Mouse (Mus musculus): ENCODE results near the gene Rpain. TPM values are rescaled to one million over a fixed set of nuclear protein-coding genes. Genes with fewer than 3 reads are reported as not detected.

The Rpain gene
- polyA plus RNA-seq, 1 experiment from 2014 or later: 75.4 TPM

DNA sequence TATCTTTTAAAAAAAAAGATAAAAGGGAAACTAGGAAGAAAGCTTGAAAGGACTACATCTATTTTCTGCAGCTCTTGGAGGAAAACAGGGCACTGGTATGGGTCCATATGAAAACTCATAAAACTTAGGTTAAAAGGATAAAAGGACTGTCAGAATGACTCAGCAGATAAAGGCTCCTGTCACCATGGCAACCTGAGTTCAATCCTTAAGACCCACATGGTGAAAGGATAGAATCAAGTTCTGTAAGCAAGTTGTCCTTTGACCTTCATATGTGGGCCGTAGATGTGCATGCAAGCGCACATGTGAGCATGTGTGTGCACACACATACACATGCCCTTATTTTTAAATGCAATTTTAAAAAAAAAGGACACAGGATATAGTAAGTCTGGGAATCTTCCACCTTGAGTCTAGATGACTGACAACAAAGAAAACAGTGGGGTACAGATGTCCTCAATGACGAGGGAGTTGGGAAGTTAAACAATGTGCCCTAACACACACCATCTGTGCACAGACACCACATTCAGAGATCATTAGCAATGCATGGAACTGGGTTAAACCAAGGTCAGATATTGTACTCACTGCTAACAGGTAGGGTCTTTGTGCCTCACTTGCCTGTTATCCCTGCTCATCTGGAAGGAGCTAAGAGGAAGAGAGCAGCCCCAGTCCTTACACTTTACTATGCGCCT is 5.6 kb upstream of the Rpain start:
- Histone ChIP-seq H3K9ac (ENCODE audit: low read depth, low read length) (no peak overlapping the region), H3K4me2 (ENCODE audit: low read depth, low read length) (no peak overlapping the region), H3K4me1 (ENCODE audit: control insufficient read depth, low read depth, low read length) (peaks cover 11% of the 10 kb centered on the region), H3K36me3 (ENCODE audit: control insufficient read depth, insufficient read depth) (peaks cover 34% of the 10 kb centered on the region), H3K27me3 (ENCODE audit: control insufficient read depth, insufficient read depth, low read depth, low read length) (no peaks in the 10 kb centered on the region), H3K4me3 (ENCODE audit: low read depth, low read length) (no peak overlapping the region), H3K9me3 (replicated peaks; ENCODE audit: control insufficient read depth, low read length) (no peaks in the 10 kb centered on the region), H3K27ac (ENCODE audit: low read length) (no peak overlapping the region)
- no peak for ATAC-seq (ENCODE audit: low read depth)
- 82% methylated on average over 4 of the region's 4 CpGs for WGBS (ENCODE audit: insufficient replicate concordance)

DNA sequence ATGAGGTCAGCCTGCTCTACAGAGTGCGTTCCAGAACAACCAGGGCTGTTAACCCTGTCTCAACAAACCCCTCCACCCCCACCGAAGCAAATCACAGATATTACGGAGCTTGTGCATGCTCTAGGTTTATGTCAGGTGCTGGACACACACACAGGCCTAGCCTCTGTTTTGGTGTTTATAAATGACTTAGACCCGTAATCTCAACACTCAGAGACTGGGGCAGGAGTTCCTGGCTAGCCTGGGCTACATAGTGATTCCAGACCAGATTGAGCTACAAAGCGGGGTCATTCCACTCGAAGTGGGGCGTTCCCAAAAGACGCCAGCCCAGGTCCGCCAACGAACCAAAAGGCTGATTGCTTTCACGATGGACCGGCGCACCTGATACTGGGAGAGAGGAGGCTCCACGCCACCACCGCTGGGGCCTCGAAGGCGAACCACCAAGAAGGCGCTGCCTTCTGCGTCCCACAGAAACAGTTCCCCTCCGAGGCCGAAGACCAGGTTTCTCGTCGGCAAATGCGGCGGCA is 680 bp upstream of the Rpain start:
- no peaks in the 10 kb centered on the region for H3K9me3 ChIP-seq (replicated peaks; ENCODE audit: control insufficient read depth, low read length)
- H3K27ac ChIP-seq (ENCODE audit: low read length): peak overlapping the region; percentile 78
- H3K4me3 ChIP-seq (ENCODE audit: low read depth, low read length): peak overlapping the region; percentile 77
- no peak for ATAC-seq (ENCODE audit: low read depth)
- WGBS (ENCODE audit: insufficient replicate concordance): under 1% methylated on average over 25 of the region's 25 CpGs
- H3K27me3 ChIP-seq (ENCODE audit: control insufficient read depth, insufficient read depth, low read depth, low read length): no peaks in the 10 kb centered on the region
- H3K36me3 ChIP-seq (ENCODE audit: control insufficient read depth, insufficient read depth): peaks cover 47% of the 10 kb centered on the region
- peaks cover 23% of the 10 kb centered on the region for H3K4me1 ChIP-seq (ENCODE audit: control insufficient read depth, low read depth, low read length)
- peak overlapping the region; percentile 84 for H3K9ac ChIP-seq (ENCODE audit: low read depth, low read length)
- peak overlapping the region; percentile 92 for H3K4me2 ChIP-seq (ENCODE audit: low read depth, low read length)

DNA sequence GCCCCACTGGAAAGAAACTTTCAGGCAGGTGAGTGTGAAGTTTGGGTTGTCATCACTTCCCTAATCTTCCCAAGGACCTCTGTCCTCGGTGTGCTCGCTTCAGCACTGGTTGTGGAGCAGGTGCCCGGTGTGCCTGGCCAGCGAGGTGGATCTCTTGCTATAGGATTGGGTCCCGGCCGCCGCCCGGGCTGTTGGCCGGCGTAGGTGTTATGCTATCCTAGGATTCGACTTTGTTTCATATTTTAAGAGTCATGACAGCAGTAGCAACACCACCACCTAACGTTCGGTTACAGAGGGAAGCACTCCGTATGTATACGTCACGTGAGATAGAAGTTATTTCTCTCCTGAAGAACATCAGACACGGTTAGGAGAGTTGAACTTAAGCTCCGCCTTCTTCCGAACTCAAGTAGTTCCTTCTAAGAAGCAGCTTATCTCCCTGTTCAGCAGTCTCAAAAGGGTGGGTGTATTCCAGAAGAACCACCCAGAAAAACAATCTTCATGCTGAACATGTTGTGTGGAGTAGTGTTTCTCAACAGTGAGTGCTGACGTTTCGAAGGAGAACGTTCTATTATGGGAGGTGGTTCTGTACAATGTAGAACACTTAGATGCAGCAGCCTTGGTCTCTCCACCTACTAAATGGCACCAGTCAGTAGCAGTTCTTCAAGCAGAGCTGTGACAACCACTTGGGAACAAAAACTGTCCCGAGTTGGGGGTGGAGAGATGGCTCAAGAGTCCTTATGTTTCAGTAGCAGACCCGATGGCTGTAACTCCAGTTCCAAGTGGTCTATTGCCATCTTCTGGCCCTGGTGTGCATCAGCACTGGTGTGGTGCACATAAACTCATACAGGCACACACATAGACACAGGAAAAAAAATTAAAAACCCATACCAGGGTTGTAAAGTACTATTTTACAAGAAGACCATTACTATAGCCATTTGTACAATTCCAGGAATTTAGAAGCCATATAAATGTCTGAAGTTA is 837 bp downstream of the Rpain start:
- Histone ChIP-seq H3K27me3 (ENCODE audit: control insufficient read depth, insufficient read depth, low read depth, low read length) (no peaks in the 10 kb centered on the region), H3K4me2 (ENCODE audit: low read depth, low read length) (peak overlapping the region; percentile 78), H3K27ac (ENCODE audit: low read length) (peak overlapping the region; percentile 99), H3K36me3 (ENCODE audit: control insufficient read depth, insufficient read depth) (peaks cover 52% of the 10 kb centered on the region), H3K9me3 (replicated peaks; ENCODE audit: control insufficient read depth, low read length) (no peaks in the 10 kb centered on the region), H3K4me3 (ENCODE audit: low read depth, low read length) (peak overlapping the region; percentile 77), H3K9ac (ENCODE audit: low read depth, low read length) (peak overlapping the region; percentile 84), H3K4me1 (ENCODE audit: control insufficient read depth, low read depth, low read length) (peaks cover 25% of the 10 kb centered on the region)
- ATAC-seq (ENCODE audit: low read depth): peak; percentile 59
- WGBS (ENCODE audit: insufficient replicate concordance): 7% methylated on average over 24 of the region's 24 CpGs

DNA sequence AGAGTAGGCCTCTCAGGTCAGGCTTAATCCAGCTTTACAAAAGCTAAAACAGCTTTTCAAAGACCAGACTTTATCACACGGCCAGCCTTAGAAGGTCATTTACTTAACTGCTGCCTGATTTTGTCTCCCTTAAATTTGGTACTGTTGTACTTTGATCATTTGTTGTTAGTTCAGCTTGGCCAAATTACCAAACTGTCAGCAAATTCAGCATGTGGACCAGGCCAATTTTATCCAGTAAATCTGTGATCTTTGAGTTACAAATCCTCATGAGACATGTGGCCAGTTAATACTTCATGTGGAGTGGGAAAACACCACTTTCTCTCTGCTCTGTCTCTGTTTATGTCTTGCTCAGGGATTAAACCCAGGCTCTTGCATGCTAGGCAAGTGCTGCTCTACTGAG is 2.6 kb downstream of the Rpain start:
- Histone ChIP-seq H3K36me3 (ENCODE audit: control insufficient read depth, insufficient read depth) (peaks cover 60% of the 10 kb centered on the region), H3K4me3 (ENCODE audit: low read depth, low read length) (no peak overlapping the region; the same call in 1 of the 2 replicates), H3K27me3 (ENCODE audit: control insufficient read depth, insufficient read depth, low read depth, low read length) (no peaks in the 10 kb centered on the region), H3K9me3 (replicated peaks; ENCODE audit: control insufficient read depth, low read length) (no peaks in the 10 kb centered on the region), H3K4me2 (ENCODE audit: low read depth, low read length) (no peak overlapping the region), H3K4me1 (ENCODE audit: control insufficient read depth, low read depth, low read length) (peaks cover 25% of the 10 kb centered on the region), H3K9ac (ENCODE audit: low read depth, low read length) (no peak overlapping the region), H3K27ac (ENCODE audit: low read length) (no peak overlapping the region; the same call in 1 of the 2 replicates)
- ATAC-seq (ENCODE audit: low read depth): no peak
- WGBS (ENCODE audit: insufficient replicate concordance): 56% methylated on average over 1 of the region's 1 CpGs

DNA sequence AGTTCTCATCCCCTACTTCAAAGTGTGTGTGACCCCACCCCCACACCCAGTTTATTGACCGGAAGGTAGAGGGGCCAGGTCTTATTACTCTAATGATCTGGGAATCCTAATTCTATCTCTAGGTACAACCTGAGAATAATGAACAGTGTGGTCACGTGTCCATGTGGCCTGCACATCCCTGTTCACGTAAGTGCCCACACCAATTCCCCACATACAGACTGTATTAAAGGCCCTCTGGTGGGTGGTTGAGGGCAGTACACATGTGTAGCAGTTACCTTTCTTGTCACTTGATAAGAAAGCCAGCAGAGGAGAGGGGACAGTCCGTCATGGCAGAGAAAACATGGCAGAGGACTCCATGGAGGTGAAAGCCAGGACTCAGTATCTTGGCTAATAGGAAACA is 3.9 kb downstream of the Rpain start:
- Histone ChIP-seq H3K36me3 (ENCODE audit: control insufficient read depth, insufficient read depth) (peaks cover 73% of the 10 kb centered on the region), H3K9me3 (replicated peaks; ENCODE audit: control insufficient read depth, low read length) (no peaks in the 10 kb centered on the region), H3K27ac (ENCODE audit: low read length) (no peak overlapping the region), H3K27me3 (ENCODE audit: control insufficient read depth, insufficient read depth, low read depth, low read length) (no peaks in the 10 kb centered on the region), H3K4me1 (ENCODE audit: control insufficient read depth, low read depth, low read length) (peaks cover 18% of the 10 kb centered on the region), H3K9ac (ENCODE audit: low read depth, low read length) (no peak overlapping the region), H3K4me3 (ENCODE audit: low read depth, low read length) (no peak overlapping the region), H3K4me2 (ENCODE audit: low read depth, low read length) (no peak overlapping the region)
- 65% methylated on average over 4 of the region's 4 CpGs for WGBS (ENCODE audit: insufficient replicate concordance)
- ATAC-seq (ENCODE audit: low read depth): no peak

DNA sequence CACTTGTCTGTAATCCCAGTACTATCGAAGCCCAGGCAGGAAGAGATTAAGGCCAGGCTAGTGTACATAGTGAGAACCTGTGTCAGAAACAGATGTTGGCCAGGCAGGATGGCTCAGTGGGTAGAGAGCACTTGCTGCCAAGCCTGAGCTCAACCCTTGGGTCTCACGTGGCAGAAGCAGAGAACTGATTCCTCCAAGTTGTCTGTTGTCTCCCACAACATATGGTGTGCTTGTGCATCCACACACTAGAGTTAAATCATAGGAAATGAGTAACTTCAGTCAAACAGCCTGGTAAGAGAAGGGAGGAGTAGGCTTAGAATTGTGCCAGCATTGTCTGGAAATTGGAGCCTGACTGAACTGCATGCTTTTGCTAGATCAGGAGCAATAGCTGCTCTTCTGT is 5.2 kb downstream of the Rpain start:
- Histone ChIP-seq H3K36me3 (ENCODE audit: control insufficient read depth, insufficient read depth) (peaks cover 84% of the 10 kb centered on the region), H3K4me2 (ENCODE audit: low read depth, low read length) (no peak overlapping the region), H3K9me3 (replicated peaks; ENCODE audit: control insufficient read depth, low read length) (no peaks in the 10 kb centered on the region), H3K4me3 (ENCODE audit: low read depth, low read length) (no peak overlapping the region), H3K27ac (ENCODE audit: low read length) (peak overlapping the region; percentile 27; the same call in 1 of the 2 replicates), H3K4me1 (ENCODE audit: control insufficient read depth, low read depth, low read length) (peaks cover 14% of the 10 kb centered on the region), H3K27me3 (ENCODE audit: control insufficient read depth, insufficient read depth, low read depth, low read length) (no peaks in the 10 kb centered on the region), H3K9ac (ENCODE audit: low read depth, low read length) (no peak overlapping the region)
- WGBS (ENCODE audit: insufficient replicate concordance): 45% methylated on average over 2 of the region's 2 CpGs
- ATAC-seq (ENCODE audit: low read depth): no peak

DNA sequence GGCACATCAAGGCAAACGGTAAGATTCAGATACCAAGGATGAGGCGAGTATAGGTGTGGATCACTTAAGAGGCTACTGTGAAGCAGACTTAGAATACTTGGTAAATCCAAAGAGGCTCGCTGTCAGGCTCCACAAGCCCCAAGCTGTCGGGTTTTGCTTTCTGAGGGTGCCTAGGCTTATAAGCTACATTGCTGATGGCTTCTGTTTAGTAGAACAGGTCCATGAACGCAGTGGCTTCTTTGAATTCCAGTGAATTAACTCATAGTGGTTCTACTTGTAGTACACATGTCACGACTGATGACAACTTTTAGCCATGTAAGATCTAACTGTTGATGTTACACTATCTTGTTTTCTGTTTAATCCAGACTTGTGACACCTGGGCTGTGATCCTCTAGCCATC is 7.3 kb downstream of the Rpain start:
- H3K27me3 ChIP-seq (ENCODE audit: control insufficient read depth, insufficient read depth, low read depth, low read length): no peaks in the 10 kb centered on the region
- H3K36me3 ChIP-seq (ENCODE audit: control insufficient read depth, insufficient read depth): peaks cover 77% of the 10 kb centered on the region
- H3K4me1 ChIP-seq (ENCODE audit: control insufficient read depth, low read depth, low read length): peaks cover 19% of the 10 kb centered on the region
- ATAC-seq (ENCODE audit: low read depth): no peak
- H3K9ac ChIP-seq (ENCODE audit: low read depth, low read length): no peak overlapping the region
- no peaks in the 10 kb centered on the region for H3K9me3 ChIP-seq (replicated peaks; ENCODE audit: control insufficient read depth, low read length)
- 80% methylated on average over 6 of the region's 6 CpGs for WGBS (ENCODE audit: insufficient replicate concordance)
- H3K4me3 ChIP-seq (ENCODE audit: low read depth, low read length): no peak overlapping the region
- H3K4me2 ChIP-seq (ENCODE audit: low read depth, low read length): no peak overlapping the region
- no peak overlapping the region for H3K27ac ChIP-seq (ENCODE audit: low read length)

DNA sequence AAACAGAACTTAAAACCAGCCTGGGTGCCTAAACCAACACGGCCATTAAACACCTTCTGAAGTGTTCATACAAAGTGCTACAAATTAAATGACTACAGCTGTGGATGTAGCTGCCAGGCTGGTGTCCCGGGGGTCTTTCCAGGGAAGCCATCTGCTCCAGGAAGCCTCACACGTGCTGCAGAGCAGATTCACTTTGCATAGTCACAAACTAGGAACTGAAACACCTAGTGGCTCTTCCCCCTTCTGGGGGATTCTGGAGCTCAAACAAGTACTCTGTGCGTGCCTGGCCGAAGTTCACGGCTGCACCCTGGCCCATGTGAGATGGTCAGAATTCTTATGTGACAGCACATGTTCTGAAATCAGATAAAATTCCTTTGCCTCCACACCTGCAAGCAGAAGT is 10.2 kb downstream of the Rpain start:
- Histone ChIP-seq H3K27ac (ENCODE audit: low read length) (no peak overlapping the region), H3K36me3 (ENCODE audit: control insufficient read depth, insufficient read depth) (peaks cover 49% of the 10 kb centered on the region), H3K4me3 (ENCODE audit: low read depth, low read length) (no peak overlapping the region), H3K9me3 (replicated peaks; ENCODE audit: control insufficient read depth, low read length) (no peaks in the 10 kb centered on the region), H3K27me3 (ENCODE audit: control insufficient read depth, insufficient read depth, low read depth, low read length) (no peaks in the 10 kb centered on the region), H3K4me2 (ENCODE audit: low read depth, low read length) (no peak overlapping the region), H3K9ac (ENCODE audit: low read depth, low read length) (no peak overlapping the region), H3K4me1 (ENCODE audit: control insufficient read depth, low read depth, low read length) (peaks cover 20% of the 10 kb centered on the region)
- ATAC-seq (ENCODE audit: low read depth): no peak
- 77% methylated on average over 6 of the region's 6 CpGs for WGBS (ENCODE audit: insufficient replicate concordance)
